Mouse (Mus musculus) hindbrain, embryonic 15.5 days (tissue): Measurements from ENCODE around the gene Polr1a. TPM values are rescaled to one million over a fixed set of nuclear protein-coding genes. Genes with fewer than 3 reads are reported as not detected.

Experiments
- ATAC-seq: fragments of 200-750 bp; cut with Nextera tagmentation; 2 replicates; pipeline ENCODE4 v1.8.0; 2017; ENCODE audit warnings: low read depth, moderate number of reproducible peaks, moderate TSS enrichment; ENCODE audit not compliant: low FRiP score
- H3K27ac ChIP-seq: fragments of 300-500 bp; sonication (generic); replicated peaks from 2 replicates; pipeline ENCODE4 v1.5.1; 2015; ENCODE audit warnings: mild to moderate bottlenecking, inconsistent platforms
- H3K27me3 ChIP-seq: fragments of 300-500 bp; sonication (generic); 2 replicates; pipeline ENCODE4 v1.6.1; 2015; ENCODE audit warnings: control low read depth, inconsistent platforms
- H3K36me3 ChIP-seq: fragments of 300-500 bp; sonication (generic); 2 replicates; pipeline ENCODE4 v1.6.1; 2015; ENCODE audit warnings: control low read depth, inconsistent platforms
- H3K4me1 ChIP-seq: fragments of 300-500 bp; sonication (generic); replicated peaks from 2 replicates; pipeline ENCODE4 v1.6.1; 2015; ENCODE audit warnings: control low read depth, inconsistent platforms
- H3K4me2 ChIP-seq: fragments of 300-500 bp; sonication (generic); 2 replicates; pipeline ENCODE4 v1.6.1; 2015; ENCODE audit warnings: moderate library complexity, mild to moderate bottlenecking, inconsistent platforms
- H3K4me3 ChIP-seq: fragments of 300-500 bp; sonication (generic); 2 replicates; pipeline ENCODE4 v1.5.1; 2015; ENCODE audit warnings: mild to moderate bottlenecking, inconsistent platforms
- H3K9ac ChIP-seq: fragments of 300-500 bp; sonication (generic); 2 replicates; pipeline ENCODE4 v1.6.1; 2015; ENCODE audit warnings: inconsistent platforms
- H3K9me3 ChIP-seq: fragments of 300-500 bp; sonication (generic); 2 replicates; pipeline ENCODE4 v1.6.1; 2016; ENCODE audit warnings: control low read depth, inconsistent platforms
- WGBS: fragments of 180-500 bp; shearing (Covaris S2); methylation state at CpG from one replicate; pipeline ENCODE4 v1.1.7; 2015; 5-methylcytosine and 5-hydroxymethylcytosine counted together
- polyA plus RNA-seq: library from polyadenylated mRNA; unstranded; fragments of >200 nt; fragmentation: Nextera tagmentation; extraction: Ambion mirVana; gene quantifications from 2 replicates; pipeline ENCODE4 v1.2.1, GENCODE M21; 2015

Polr1a gene
- polyA plus RNA-seq, 1 experiment from 2014 or later = 19.6 TPM

- peaks cover 12% of the 10 kb centered on the region for H3K4me1 ChIP-seq
- H3K27me3 ChIP-seq = no peaks in the 10 kb centered on the region
- no peak overlapping the region for H3K9ac ChIP-seq
- no peak overlapping the region for H3K4me3 ChIP-seq
- 81% methylated on average over 7 of the region's 7 CpGs for WGBS
- H3K9me3 ChIP-seq = no peaks in the 10 kb centered on the region
- H3K36me3 ChIP-seq = no peaks in the 10 kb centered on the region
- no peak for ATAC-seq
- H3K27ac ChIP-seq = no peak overlapping the region
- H3K4me2 ChIP-seq = no peak overlapping the region
These were observed 78.8 kb downstream of the Polr1a start for GRCm38 (mm10) chr6:71987546-71988248.

- 49% methylated on average over 8 of the region's 8 CpGs for WGBS
- ATAC-seq = no peak; the same call in 1 of the 2 replicates
- no peak overlapping the region for H3K4me3 ChIP-seq
These were observed 80.9 kb downstream of the Polr1a start for GRCm38 (mm10) chr6:71989647-71990351.

GRCm38 (mm10) chr6:71990371-71990837, 81.6 kb downstream of the Polr1a start:
- Histone ChIP-seq H3K27me3 (no peaks in the 10 kb centered on the region), H3K36me3 (no peaks in the 10 kb centered on the region), H3K4me2 (no peak overlapping the region), H3K27ac (peak overlapping the region; percentile 59; the same call in 1 of the 2 replicates), H3K9ac (no peak overlapping the region), H3K4me1 (peaks cover 12% of the 10 kb centered on the region), H3K4me3 (no peak overlapping the region), H3K9me3 (no peaks in the 10 kb centered on the region)
- WGBS = 76% methylated on average over 8 of the region's 8 CpGs
- ATAC-seq = no peak

More at GRCm38 (mm10) chr6:71989647-71990351, 80.9 kb downstream of the Polr1a start:
- peaks cover 12% of the 10 kb centered on the region for H3K4me1 ChIP-seq
- no peak overlapping the region for H3K9ac ChIP-seq
- no peak overlapping the region for H3K4me2 ChIP-seq
- no peaks in the 10 kb centered on the region for H3K27me3 ChIP-seq
- H3K36me3 ChIP-seq = no peaks in the 10 kb centered on the region
- no peaks in the 10 kb centered on the region for H3K9me3 ChIP-seq
- peak overlapping the region; percentile 59 for H3K27ac ChIP-seq

- no peaks in the 10 kb centered on the region for H3K36me3 ChIP-seq
- H3K9me3 ChIP-seq = no peaks in the 10 kb centered on the region
- no peak overlapping the region for H3K9ac ChIP-seq
- 60% methylated on average over 8 of the region's 8 CpGs for WGBS
- H3K4me2 ChIP-seq = no peak overlapping the region
- H3K4me3 ChIP-seq = no peak overlapping the region
- H3K27ac ChIP-seq = peak overlapping the region; percentile 59
- H3K27me3 ChIP-seq = no peaks in the 10 kb centered on the region
- peaks cover 12% of the 10 kb centered on the region for H3K4me1 ChIP-seq
- peak; percentile 77 for ATAC-seq
These were observed 82.5 kb downstream of the Polr1a start for GRCm38 (mm10) chr6:71991190-71991932.

- Histone ChIP-seq H3K27ac (no peak overlapping the region; the same call in 1 of the 2 replicates), H3K4me2 (no peak overlapping the region), H3K4me1 (peaks cover 12% of the 10 kb centered on the region), H3K27me3 (no peaks in the 10 kb centered on the region), H3K4me3 (no peak overlapping the region), H3K36me3 (no peaks in the 10 kb centered on the region), H3K9me3 (no peaks in the 10 kb centered on the region), H3K9ac (no peak overlapping the region)
- WGBS = 71% methylated on average over 2 of the region's 2 CpGs
- no peak for ATAC-seq
These were observed 83.1 kb downstream of the Polr1a start for GRCm38 (mm10) chr6:71991933-71992325.

GRCm38 (mm10) chr6:71994004-71994403, 85.2 kb downstream of the Polr1a start:
- 85% methylated on average over 4 of the region's 4 CpGs for WGBS
- no peaks in the 10 kb centered on the region for H3K9me3 ChIP-seq
- no peak for ATAC-seq

GRCm38 (mm10) chr6:71995081-71995480, 86.2 kb downstream of the Polr1a start:
- no peak for ATAC-seq
- WGBS = 93% methylated on average over 3 of the region's 3 CpGs

More at GRCm38 (mm10) chr6:71994004-71994403, 85.2 kb downstream of the Polr1a start:
- Histone ChIP-seq H3K4me1 (peaks cover 12% of the 10 kb centered on the region), H3K36me3 (no peaks in the 10 kb centered on the region), H3K4me2 (no peak overlapping the region), H3K4me3 (no peak overlapping the region), H3K27ac (no peak overlapping the region), H3K9ac (no peak overlapping the region), H3K27me3 (no peaks in the 10 kb centered on the region)

GRCm38 (mm10) chr6:71997215-71997614, 88.4 kb downstream of the Polr1a start:
- Histone ChIP-seq H3K4me2 (no peak overlapping the region), H3K27me3 (no peaks in the 10 kb centered on the region), H3K36me3 (no peaks in the 10 kb centered on the region), H3K27ac (no peak overlapping the region), H3K9ac (no peak overlapping the region), H3K4me3 (no peak overlapping the region), H3K4me1 (no peaks in the 10 kb centered on the region), H3K9me3 (no peaks in the 10 kb centered on the region)
- 96% methylated on average over 1 of the region's 1 CpGs for WGBS
- no peak for ATAC-seq

More at GRCm38 (mm10) chr6:71995081-71995480, 86.2 kb downstream of the Polr1a start:
- peaks cover 12% of the 10 kb centered on the region for H3K4me1 ChIP-seq
- H3K4me2 ChIP-seq = no peak overlapping the region
- no peak overlapping the region for H3K27ac ChIP-seq
- no peaks in the 10 kb centered on the region for H3K9me3 ChIP-seq
- no peaks in the 10 kb centered on the region for H3K27me3 ChIP-seq
- H3K36me3 ChIP-seq = no peaks in the 10 kb centered on the region
- no peak overlapping the region for H3K9ac ChIP-seq
- no peak overlapping the region for H3K4me3 ChIP-seq

- H3K9me3 ChIP-seq = no peaks in the 10 kb centered on the region
- H3K4me2 ChIP-seq = no peak overlapping the region
- H3K27me3 ChIP-seq = no peaks in the 10 kb centered on the region
- no peak overlapping the region for H3K27ac ChIP-seq
- 81% methylated on average over 11 of the region's 11 CpGs for WGBS
- H3K4me3 ChIP-seq = no peak overlapping the region
- no peaks in the 10 kb centered on the region for H3K36me3 ChIP-seq
- no peaks in the 10 kb centered on the region for H3K4me1 ChIP-seq
- ATAC-seq = no peak
- H3K9ac ChIP-seq = no peak overlapping the region
These were observed 91.2 kb downstream of the Polr1a start for GRCm38 (mm10) chr6:71999917-72000512.

GRCm38 (mm10) chr6:72001220-72001777, 92.4 kb downstream of the Polr1a start:
- Histone ChIP-seq H3K9me3 (no peaks in the 10 kb centered on the region), H3K36me3 (no peaks in the 10 kb centered on the region), H3K4me1 (no peaks in the 10 kb centered on the region), H3K27ac (no peak overlapping the region), H3K4me2 (no peak overlapping the region), H3K4me3 (no peak overlapping the region), H3K27me3 (no peaks in the 10 kb centered on the region), H3K9ac (no peak overlapping the region)
- no peak for ATAC-seq
- WGBS = 97% methylated on average over 5 of the region's 5 CpGs

- whole genome bisulfite sequencing = 78% methylated on average over 3 of the region's 3 CpGs
- Histone ChIP-seq H3K36me3 (no peaks in the 10 kb centered on the region), H3K4me2 (no peak overlapping the region), H3K27me3 (no peaks in the 10 kb centered on the region), H3K9ac (no peak overlapping the region), H3K27ac (no peak overlapping the region), H3K9me3 (no peaks in the 10 kb centered on the region), H3K4me1 (no peaks in the 10 kb centered on the region), H3K4me3 (no peak overlapping the region)
- ATAC-seq = no peak
These were observed 98.8 kb downstream of the Polr1a start for GRCm38 (mm10) chr6:72007411-72008212.
